8 mouse cellular contexts compared by ENCODE assay signal in genomic region chr15:89548837-89549236, GRCm38 (mm10). TPM values are rescaled to one million over a fixed set of nuclear protein-coding genes. Genes with fewer than 3 reads are reported as not detected.
DNase-seq lines count a peak whose midpoint lies in the region; ATAC-seq lines count a peak whose summit lies in the region.
"Had no signal": no experiment of that assay in that cellular context is flagged by ENCODE, and none has a peak within 500 bp of the region (broad histone marks: within the 10 kb centered on the region; RNA-seq: fewer than 3 reads in every experiment).

No protein-coding gene starts in this region.

- H3K4me1 ChIP-seq in embryonic facial prominence, embryonic 11.5 days (ENCODE audit: control insufficient read depth, insufficient read depth, low read length) = peaks cover 4% of the 10 kb centered on the region
- peaks cover 13% of the 10 kb centered on the region for H3K4me1 ChIP-seq in limb, embryonic 12.5 days (replicated peaks)

- no peak overlapping the region for H3K9ac ChIP-seq in embryonic facial prominence, embryonic 11.5 days (replicated peaks; ENCODE audit: low read length)
- H3K9ac ChIP-seq in limb, embryonic 12.5 days (replicated peaks) = no peak overlapping the region

- peak overlapping the region; percentile 67; the same call in 1 of the 2 replicates for H3K4me2 ChIP-seq in embryonic facial prominence, embryonic 11.5 days (ENCODE audit: low read depth, low read length)
- H3K4me2 ChIP-seq in limb, embryonic 12.5 days = peak overlapping the region; percentile 62

- DNase-seq in layer of hippocampus, postnatal 36 days = peak; percentile 52 to 62
- no peak for DNase-seq in layer of hippocampus, adult 11-12 months (ENCODE audit: low spot score)
- DNase-seq in cerebellum, adult 11 months = peak; percentile 91
- DNase-seq in embryonic facial prominence, embryonic 11.5 days (ENCODE audit: low spot score) = no peak
- DNase-seq in thymus, postnatal 25 days = no peak
- no peak for DNase-seq in left cerebral cortex, adult 8-10 months (ENCODE audit: low spot score in 2 of 2)

- H3K27ac ChIP-seq in embryonic facial prominence, embryonic 11.5 days (replicated peaks; ENCODE audit: low read depth, low read length) = no peak overlapping the region
- no peak overlapping the region for H3K27ac ChIP-seq in limb, embryonic 12.5 days

- H3K4me3 ChIP-seq in embryonic facial prominence, embryonic 11.5 days (ENCODE audit: low read depth, low read length) = no peak overlapping the region
- no peak overlapping the region for H3K4me3 ChIP-seq in limb, embryonic 12.5 days (replicated peaks)

- peaks cover 8% of the 10 kb centered on the region; the same call in 1 of the 2 replicates for H3K27me3 ChIP-seq in embryonic facial prominence, embryonic 11.5 days (ENCODE audit: control insufficient read depth, insufficient read depth, low read length)
- H3K27me3 ChIP-seq in limb, embryonic 12.5 days = peaks cover 41% of the 10 kb centered on the region

- no peaks in the 10 kb centered on the region for H3K9me3 ChIP-seq in embryonic facial prominence, embryonic 11.5 days (replicated peaks; ENCODE audit: control insufficient read depth, low read length)
- H3K9me3 ChIP-seq in limb, embryonic 12.5 days = no peaks in the 10 kb centered on the region

- 33% methylated on average over 10 of the region's 11 CpGs for WGBS in embryonic facial prominence, embryonic 11.5 days
- 40% methylated on average over 11 of the region's 11 CpGs for WGBS in limb, embryonic 12.5 days

- no peak for ATAC-seq in embryonic facial prominence, embryonic 11.5 days (replicated peaks; ENCODE audit: insufficient number of reproducible peaks, low FRiP score, low TSS enrichment, low read depth)
- no peak for ATAC-seq in limb, embryonic 12.5 days (ENCODE audit: insufficient number of reproducible peaks, insufficient read depth, low FRiP score, low TSS enrichment, low read depth)

- no peaks in the 10 kb centered on the region; the same call in 1 of the 2 replicates for H3K36me3 ChIP-seq in embryonic facial prominence, embryonic 11.5 days (replicated peaks; ENCODE audit: control insufficient read depth, insufficient read depth, low read depth, low read length)
- H3K36me3 ChIP-seq in limb, embryonic 12.5 days = peaks cover 38% of the 10 kb centered on the region

RNA-seq across cellular contexts. Expression of gene Acr, which starts 19.3 kb away (rescaled TPM):
- total RNA-seq in layer of hippocampus, postnatal 36 days (2021) = 1 to 10 TPM in 1 of 2 experiments, under 1 TPM in 1; 0.91 to 1.2 TPM
- polyA plus RNA-seq in embryonic facial prominence, embryonic 11.5 days (2014; fragmentation: Nextera tagmentation; extraction: Ambion mirVana) = 0.24 TPM in 1 of 2 replicates, not detected in the other
- 0.28 TPM in 1 of 2 replicates, not detected in the other for polyA plus RNA-seq in limb, embryonic 12.5 days (2016; fragmentation: Nextera tagmentation; extraction: Ambion mirVana)
- total RNA-seq in left cerebral cortex, adult 8-10 months (2022) = 1 to 10 TPM; 1.6 to 3.5 (median 2.3) TPM
- total RNA-seq: liver, adult 2 months had no signal

RNA-seq across cellular contexts. Expression of gene Rabl2, which starts 42.9 kb away (rescaled TPM):
- 10 to 100 TPM; 27.1 to 31.2 TPM for total RNA-seq in layer of hippocampus, postnatal 36 days (2021)
- 68.1 and 73.9 TPM in 2 replicates for polyA plus RNA-seq in embryonic facial prominence, embryonic 11.5 days (2014; fragmentation: Nextera tagmentation; extraction: Ambion mirVana)
- polyA plus RNA-seq in limb, embryonic 12.5 days (2016; fragmentation: Nextera tagmentation; extraction: Ambion mirVana) = 48.9 and 53.0 TPM in 2 replicates
- 10 to 100 TPM; 28.8 to 35.7 (median 33.1) TPM for total RNA-seq in left cerebral cortex, adult 8-10 months (2022)

RNA-seq across cellular contexts. Expression of gene Shank3, which starts 49.4 kb away (rescaled TPM):
- 100 to 1,000 TPM; 244 to 255 TPM for total RNA-seq in layer of hippocampus, postnatal 36 days (2021)
- polyA plus RNA-seq in embryonic facial prominence, embryonic 11.5 days (2014; fragmentation: Nextera tagmentation; extraction: Ambion mirVana) = 1.5 and 1.6 TPM in 2 replicates
- 2.4 and 3.2 TPM in 2 replicates for polyA plus RNA-seq in limb, embryonic 12.5 days (2016; fragmentation: Nextera tagmentation; extraction: Ambion mirVana)
- total RNA-seq in left cerebral cortex, adult 8-10 months (2022) = 100 to 1,000 TPM; 192 to 223 (median 197) TPM

Comparison
In these comparisons a context has a peak if more than half of its experiments do, and no peak if none do; other contexts are left out.
1. DNase-seq: peak in layer of hippocampus, postnatal 36 days (2 of 2) and cerebellum, adult 11 months (single experiment); none in layer of hippocampus, adult 11-12 months (single experiment), embryonic facial prominence, embryonic 11.5 days (single experiment), thymus, postnatal 25 days (single experiment) and left cerebral cortex, adult 8-10 months (0 of 2).